Mouse (Mus musculus) kidney, postnatal 0 days (tissue): Measurements from ENCODE around the gene Defb45. TPM values are rescaled to one million over a fixed set of nuclear protein-coding genes. Genes with fewer than 3 reads are reported as not detected.

Experiments
- ATAC-seq: fragments of 200-750 bp; cut with Nextera tagmentation; replicated peaks from 2 replicates; pipeline ENCODE4 v1.8.0; 2017; ENCODE audit warnings: low read depth, moderate number of reproducible peaks, moderate TSS enrichment, moderate library complexity; ENCODE audit not compliant: low FRiP score
- DNase-seq: peaks from one replicate; pipeline ENCODE4 v3.0.0-alpha.2; 2016; ENCODE audit warnings: low spot score
- H3K27ac ChIP-seq: fragments of 300-500 bp; sonication (generic); 2 replicates; pipeline ENCODE4 v1.5.1; 2014; ENCODE audit warnings: mild to moderate bottlenecking
- H3K27me3 ChIP-seq: fragments of 300-500 bp; sonication (generic); 2 replicates; pipeline ENCODE4 v1.6.1; 2014; ENCODE audit warnings: low read length, mixed read lengths; ENCODE audit not compliant: insufficient read depth
- H3K36me3 ChIP-seq: fragments of 300-500 bp; sonication (generic); 2 replicates; pipeline ENCODE4 v1.6.1; 2014; ENCODE audit warnings: low read length, mixed read lengths; ENCODE audit not compliant: insufficient read depth
- H3K4me1 ChIP-seq: fragments of 300-500 bp; sonication (generic); replicated peaks from 2 replicates; pipeline ENCODE4 v1.6.1; 2014; ENCODE audit warnings: antibody characterized with exemption, low read length, mixed read lengths; ENCODE audit not compliant: insufficient read depth
- H3K4me2 ChIP-seq: fragments of 300-500 bp; sonication (generic); 2 replicates; pipeline ENCODE4 v1.6.1; 2014; ENCODE audit warnings: mild to moderate bottlenecking, low read length, moderate library complexity, mixed read lengths
- H3K4me3 ChIP-seq: fragments of 300-500 bp; sonication (generic); replicated peaks from 2 replicates; pipeline ENCODE4 v1.5.1; 2014; ENCODE audit warnings: low read depth, low read length
- H3K9ac ChIP-seq: fragments of 300-500 bp; sonication (generic); 2 replicates; pipeline ENCODE4 v1.6.1; 2014; ENCODE audit warnings: low read depth, low read length
- H3K9me3 ChIP-seq: fragments of 300-500 bp; sonication (generic); replicated peaks from 2 replicates; pipeline ENCODE4 v1.6.1; 2016; ENCODE audit warnings: low read length, inconsistent platforms, mixed read lengths
- CTCF ChIP-seq: IDR thresholded peaks from 2 replicates; pipeline ENCODE4 v1.5.1; 2016; ENCODE audit warnings: antibody characterized with exemption, low read depth, mild to moderate bottlenecking, moderate library complexity
- WGBS: fragments of 180-500 bp; shearing (Covaris S2); extraction: QIAGEN DNeasy Blood & Tissue Kit; methylation state at CpG from one replicate; pipeline ENCODE4 v1.1.7; 2014; 5-methylcytosine and 5-hydroxymethylcytosine counted together
- polyA plus RNA-seq: library from polyadenylated mRNA; unstranded; fragments of >200 nt; fragmentation: Nextera tagmentation; extraction: Ambion mirVana; gene quantifications from 2 replicates; pipeline ENCODE4 v1.2.1, GENCODE M21; 2015

The Defb45 gene
- polyA plus RNA-seq, 1 experiment from 2014 or later: not detected

- WGBS: 81% methylated on average over 29 of the region's 29 CpGs
- Histone ChIP-seq H3K36me3 (peaks cover 12% of the 10 kb centered on the region; the same call in 1 of the 2 replicates), H3K9me3 (no peaks in the 10 kb centered on the region), H3K4me3 (no peak overlapping the region), H3K4me1 (peaks cover 32% of the 10 kb centered on the region), H3K4me2 (no peak overlapping the region), H3K27ac (peak overlapping the region; percentile 39; the same call in 1 of the 2 replicates), H3K27me3 (no peaks in the 10 kb centered on the region), H3K9ac (no peak overlapping the region)
- TF ChIP-seq CTCF: no peak
- ATAC-seq (no peak), DNase-seq (no peak)
These were observed 35.1 kb upstream of the Defb45 start for GRCm38 (mm10) chr2:152634311-152634710.

- no peak for DNase-seq
- no peak for TF ChIP-seq CTCF
These were observed 34.1 kb upstream of the Defb45 start for GRCm38 (mm10) chr2:152633334-152633733.

GRCm38 (mm10) chr2:152629904-152630303, 30.7 kb upstream of the Defb45 start:
- Histone ChIP-seq H3K4me2 (peak overlapping the region; percentile 74), H3K9me3 (no peaks in the 10 kb centered on the region), H3K27ac (no peak overlapping the region), H3K9ac (no peak overlapping the region), H3K27me3 (no peaks in the 10 kb centered on the region), H3K4me1 (peaks cover 24% of the 10 kb centered on the region), H3K4me3 (no peak overlapping the region), H3K36me3 (peaks cover 12% of the 10 kb centered on the region; the same call in 1 of the 2 replicates)
- DNase-seq (no peak), ATAC-seq (no peak)
- WGBS: 78% methylated on average over 6 of the region's 6 CpGs
- TF ChIP-seq CTCF: no peak

More at GRCm38 (mm10) chr2:152633334-152633733, 34.1 kb upstream of the Defb45 start:
- peaks cover 12% of the 10 kb centered on the region; the same call in 1 of the 2 replicates for H3K36me3 ChIP-seq
- no peak for ATAC-seq
- WGBS: 34% methylated on average over 17 of the region's 17 CpGs
- H3K27me3 ChIP-seq: no peaks in the 10 kb centered on the region
- H3K9ac ChIP-seq: no peak overlapping the region
- peak overlapping the region; percentile 62 for H3K27ac ChIP-seq
- H3K9me3 ChIP-seq: no peaks in the 10 kb centered on the region
- H3K4me1 ChIP-seq: peaks cover 36% of the 10 kb centered on the region
- no peak overlapping the region for H3K4me3 ChIP-seq
- peak overlapping the region; percentile 18; the same call in 1 of the 2 replicates for H3K4me2 ChIP-seq

GRCm38 (mm10) chr2:152629239-152629638, 30.0 kb upstream of the Defb45 start:
- Histone ChIP-seq H3K4me3 (peak overlapping the region; percentile 51; the same call in 1 of the 2 replicates), H3K9me3 (no peaks in the 10 kb centered on the region), H3K4me2 (peak overlapping the region; percentile 74), H3K27ac (no peak overlapping the region), H3K4me1 (peaks cover 24% of the 10 kb centered on the region), H3K27me3 (no peaks in the 10 kb centered on the region), H3K9ac (no peak overlapping the region), H3K36me3 (peaks cover 9% of the 10 kb centered on the region; the same call in 1 of the 2 replicates)
- DNase-seq (no peak), ATAC-seq (no peak)
- TF ChIP-seq CTCF: no peak
- WGBS: 25% methylated on average over 3 of the region's 3 CpGs

- WGBS: 31% methylated on average over 17 of the region's 17 CpGs
- Histone ChIP-seq H3K4me3 (peak overlapping the region; percentile 51), H3K36me3 (0 out of 2 replicates have a peak, but pooled peaks cover 4% of the 10 kb centered on the region), H3K9me3 (no peaks in the 10 kb centered on the region), H3K27me3 (no peaks in the 10 kb centered on the region), H3K4me2 (peak overlapping the region; percentile 74), H3K9ac (peak overlapping the region; percentile 69), H3K27ac (peak overlapping the region; percentile 70), H3K4me1 (peaks cover 20% of the 10 kb centered on the region)
- no peak for ATAC-seq
- peak; percentile 43 for DNase-seq
- TF ChIP-seq CTCF: no peak
These were observed 28.9 kb upstream of the Defb45 start for GRCm38 (mm10) chr2:152628066-152628465.

- peak within 1 kb of the TSS; percentile 69 for H3K9ac ChIP-seq
- H3K4me3 ChIP-seq: peak within 1 kb of the TSS; percentile 51
- 1% methylated on average over 58 of the region's 59 CpGs for WGBS
- H3K27ac ChIP-seq: peak within 1 kb of the TSS; percentile 70
- ATAC-seq: peak; percentile 70
- TF ChIP-seq CTCF: no peak
- 0 out of 2 replicates have a peak, but pooled peaks cover 4% of the 10 kb centered on the region for H3K36me3 ChIP-seq
- H3K4me2 ChIP-seq: peak within 1 kb of the TSS; percentile 74
- no peaks in the 10 kb centered on the region for H3K27me3 ChIP-seq
- peaks cover 15% of the 10 kb centered on the region; the same call in 1 of the 2 replicates for H3K4me1 ChIP-seq
- DNase-seq: peak; percentile 76
- H3K9me3 ChIP-seq: no peaks in the 10 kb centered on the region
These were observed 27.8 kb upstream of the Defb45 start, which contains the start of gene Rem1 for GRCm38 (mm10) chr2:152626774-152627591. Gene Rem1 (plus strand): TSS chr2:152626951.
